Mouse (Mus musculus): ENCODE data around the gene Cog5.

Gene Cog5

DNA sequence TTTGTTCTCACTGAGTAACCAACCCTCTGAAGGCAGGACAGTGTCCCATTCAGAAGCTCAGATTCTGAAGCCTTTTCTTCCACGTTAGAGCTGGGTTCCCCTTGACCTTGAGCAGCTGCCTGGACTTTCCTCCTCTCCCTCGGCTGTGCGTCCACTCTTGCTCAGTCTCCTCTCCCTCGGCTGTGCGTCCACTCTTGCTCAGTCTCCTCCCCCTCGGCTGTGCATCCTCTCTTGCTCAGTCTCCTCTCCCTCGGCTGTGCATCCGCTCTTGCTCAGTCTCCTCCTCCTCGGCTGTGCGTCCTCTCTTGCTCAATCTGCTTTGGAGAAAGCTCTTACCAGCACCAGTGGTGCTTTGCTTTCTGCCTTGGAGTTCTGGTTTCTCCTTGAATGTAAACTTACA, 171.2 kb downstream of the Cog5 start:
- DNase-seq = no peak

DNA sequence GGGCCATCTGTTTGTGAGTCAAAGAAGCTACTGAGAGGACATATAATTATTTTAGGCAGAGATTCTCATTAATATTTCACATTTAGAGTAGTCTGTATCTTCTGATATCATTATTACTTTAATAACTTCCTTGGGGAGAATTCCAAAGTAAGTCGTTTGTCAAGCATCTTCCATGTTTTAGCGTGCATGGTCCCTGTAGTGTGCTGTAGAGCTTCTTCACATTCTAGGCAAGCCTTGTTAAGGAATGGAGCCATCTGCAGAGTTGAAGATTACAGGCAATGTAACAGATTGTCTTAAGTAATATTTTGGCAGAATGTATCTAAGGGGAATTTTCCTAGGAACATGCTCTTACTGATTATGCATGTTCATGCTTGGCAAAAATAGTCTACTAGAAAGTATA, 171.8 kb downstream of the Cog5 start:
- DNase-seq = no peak

DNA sequence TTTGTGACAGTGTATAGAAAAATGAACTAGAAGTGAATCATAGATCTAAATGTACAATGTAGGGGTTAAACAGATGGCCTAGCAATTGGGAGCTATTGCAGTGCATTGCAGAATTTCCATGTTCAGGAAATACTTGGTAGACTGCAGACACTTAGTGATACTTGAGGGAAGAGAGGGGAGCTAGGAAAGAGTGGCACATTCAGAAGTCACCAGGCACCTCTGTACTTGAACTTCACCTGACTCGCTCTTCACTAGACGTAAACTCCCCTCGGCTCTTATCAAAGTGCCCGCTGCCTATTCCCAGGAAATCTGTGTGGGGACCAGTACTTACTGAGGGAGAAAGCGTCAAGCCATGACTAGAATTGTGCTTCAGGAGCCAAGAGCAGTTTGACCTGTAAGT, 180.8 kb downstream of the Cog5 start:
- DNase-seq = no peak

DNA sequence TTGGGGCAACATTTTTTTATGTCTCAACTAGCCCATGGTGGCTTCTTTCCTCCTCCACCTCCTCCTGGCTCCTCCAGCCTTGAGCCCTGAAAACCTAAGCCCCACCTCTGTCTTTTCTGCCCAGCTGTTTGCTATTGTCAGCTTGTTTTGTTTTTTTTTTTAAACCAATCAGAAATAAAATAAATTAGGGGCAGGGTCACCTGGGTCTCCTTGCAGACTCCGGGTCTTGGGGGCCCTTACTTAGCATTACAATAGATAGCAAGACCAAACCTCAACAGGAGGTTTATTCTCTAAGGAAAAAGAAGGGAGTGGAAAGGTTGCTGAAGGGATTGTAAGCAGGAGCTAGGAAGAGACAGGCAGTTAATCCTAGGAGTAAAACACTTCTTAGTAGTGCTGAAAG, 181.5 kb downstream of the Cog5 start:
- no peak for DNase-seq

DNA sequence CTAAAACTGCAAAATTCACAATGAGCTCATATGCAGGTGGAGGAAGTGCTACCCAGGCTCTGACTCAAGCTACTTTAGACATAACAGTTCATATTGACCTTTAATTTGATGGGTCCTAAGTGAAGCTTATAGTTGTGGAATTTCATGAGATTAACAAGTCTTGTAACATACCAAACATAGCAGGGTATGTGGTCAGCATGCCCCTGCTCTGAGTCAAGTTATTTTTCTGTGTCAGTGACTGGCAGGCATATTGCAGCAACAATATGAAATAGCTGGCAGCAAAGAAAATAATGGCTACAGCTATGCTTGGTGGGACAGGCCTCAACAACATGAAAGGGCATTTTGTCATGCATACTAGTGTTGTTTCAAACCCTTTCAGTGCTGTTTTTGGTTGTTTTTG, 183.9 kb downstream of the Cog5 start:
- DNase-seq = no peak

DNA sequence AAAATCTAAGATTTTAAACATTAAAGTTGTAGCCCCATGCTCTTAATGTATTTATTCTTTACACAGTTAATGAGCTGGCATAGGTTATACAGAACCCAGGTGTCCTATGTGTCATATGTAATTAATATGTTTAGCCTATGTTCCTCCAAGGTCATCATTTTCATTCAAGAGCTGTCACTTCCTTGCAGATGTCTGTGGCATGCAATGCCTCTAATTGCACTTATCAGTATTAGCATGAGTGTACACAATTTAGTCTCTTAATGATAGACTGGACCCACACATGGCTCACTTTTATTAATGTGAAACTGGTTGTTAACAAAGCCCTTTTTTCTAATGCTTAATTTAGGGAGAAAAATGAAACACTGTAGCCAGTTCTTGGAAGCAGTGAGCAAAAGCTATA, 184.6 kb downstream of the Cog5 start:
- DNase-seq = no peak

DNA sequence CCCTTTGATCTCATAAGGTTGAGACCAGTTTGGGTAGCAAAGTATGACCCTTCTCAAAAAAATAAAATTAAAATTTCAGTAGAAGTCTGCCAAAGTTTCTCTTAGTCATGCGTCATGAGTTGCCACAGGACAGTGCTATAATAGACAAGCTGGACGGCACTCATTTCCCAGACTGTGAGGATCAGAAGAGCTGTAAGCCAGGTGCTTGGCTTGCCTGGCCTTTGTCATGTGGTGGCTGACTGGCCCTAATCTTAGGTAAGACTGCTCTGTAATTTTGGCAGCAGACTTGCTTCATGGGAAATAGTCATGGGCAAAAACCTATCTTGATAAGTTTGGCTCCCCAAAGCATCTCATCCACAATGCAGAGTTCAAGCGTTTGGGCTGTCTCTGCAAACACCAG, 191.4 kb downstream of the Cog5 start:
- no peak for DNase-seq

DNA sequence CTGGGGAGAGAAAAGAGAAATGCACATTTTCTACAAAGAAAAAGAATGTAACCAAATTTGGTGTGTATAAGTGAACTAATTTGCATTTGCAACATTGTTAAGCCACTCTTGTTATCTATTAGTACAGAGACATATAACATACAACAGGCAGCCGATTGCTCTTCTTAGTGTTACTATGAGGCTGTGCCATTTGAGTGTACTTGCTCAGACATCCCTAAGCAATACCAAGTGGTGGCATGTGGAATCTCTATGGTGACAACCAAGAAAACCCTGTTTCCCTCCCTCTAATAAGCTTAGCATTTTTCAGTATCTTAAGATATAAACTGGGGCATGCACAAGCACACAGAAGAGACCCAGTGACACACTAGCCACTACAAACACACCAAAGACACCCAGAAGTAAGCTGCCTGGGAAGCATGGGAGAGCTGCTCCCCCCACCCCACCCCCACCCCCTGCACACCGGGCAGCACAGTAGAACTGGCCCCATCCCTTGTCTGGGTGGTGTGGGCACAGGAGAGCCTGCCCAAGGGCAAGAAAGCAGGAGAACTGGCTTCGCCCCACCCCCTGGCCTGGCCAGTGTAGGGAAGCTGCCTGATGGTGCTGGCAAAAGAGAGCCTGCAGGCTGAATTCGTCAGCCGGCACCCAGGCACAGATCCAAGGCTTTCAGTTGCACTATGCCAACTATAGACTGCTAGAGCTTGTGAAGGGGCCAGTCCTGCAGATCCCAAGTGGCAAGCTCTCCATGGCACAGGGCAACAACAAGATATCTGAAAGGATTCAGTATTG, 194.2 kb downstream of the Cog5 start:
- peak; percentile 71 for DNase-seq

DNA sequence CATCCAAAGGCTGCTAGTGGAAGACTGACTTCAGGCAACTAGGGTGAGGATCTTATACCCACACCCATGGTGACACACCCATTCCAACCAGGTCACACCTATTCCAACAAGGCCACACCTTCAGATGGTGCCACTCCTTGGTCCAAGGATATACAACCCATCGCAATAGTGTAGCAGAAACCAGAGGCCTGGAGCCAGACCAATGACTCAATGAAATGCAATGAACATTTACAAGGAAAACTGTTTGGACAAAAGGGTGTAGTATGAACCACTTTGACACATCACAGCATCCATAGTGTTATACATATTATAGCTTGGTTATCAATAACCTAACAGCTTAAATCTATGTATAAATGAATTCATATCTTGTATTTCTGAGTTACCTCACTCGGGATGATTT, 194.9 kb downstream of the Cog5 start:
- no peak for DNase-seq

DNA sequence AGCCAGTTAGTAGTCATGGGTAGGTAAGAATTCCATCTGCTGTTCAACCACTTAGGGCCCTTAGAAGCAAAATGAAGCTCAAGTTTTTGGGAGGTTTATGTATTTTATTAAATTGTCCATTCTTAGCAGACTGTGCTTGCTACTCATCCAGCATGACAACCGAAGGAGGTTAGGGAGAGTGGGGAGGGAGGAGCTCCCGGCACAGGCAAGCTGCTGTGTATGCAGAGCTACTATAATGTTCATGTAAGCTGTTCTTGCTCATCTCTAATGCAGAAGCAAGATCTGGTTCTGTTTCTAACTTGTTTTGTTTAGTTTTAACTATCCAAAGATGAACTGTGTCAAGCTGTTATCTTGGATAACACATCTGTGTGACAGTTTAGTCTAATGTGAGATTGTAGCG, 199.4 kb downstream of the Cog5 start:
- no peak for DNase-seq

DNA sequence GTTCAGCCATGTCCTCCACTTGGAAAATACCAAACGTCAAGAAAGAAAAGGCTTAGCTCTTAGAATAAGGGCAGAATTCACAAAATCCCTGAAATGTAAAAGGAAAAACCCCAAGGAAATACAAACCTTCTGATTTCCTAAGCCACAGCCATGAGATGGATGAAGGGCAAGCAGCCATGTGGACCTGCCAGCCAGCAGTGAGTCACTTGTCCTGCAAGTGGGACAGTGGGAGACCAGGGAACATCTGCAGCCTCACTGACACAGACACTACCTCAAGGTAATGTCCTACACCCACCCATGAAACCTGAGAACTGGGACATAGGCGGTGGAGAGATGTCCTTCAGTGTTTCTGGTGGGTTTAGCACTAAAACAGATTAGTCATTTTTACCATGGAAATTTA, 200.1 kb downstream of the Cog5 start:
- no peak for DNase-seq

DNA sequence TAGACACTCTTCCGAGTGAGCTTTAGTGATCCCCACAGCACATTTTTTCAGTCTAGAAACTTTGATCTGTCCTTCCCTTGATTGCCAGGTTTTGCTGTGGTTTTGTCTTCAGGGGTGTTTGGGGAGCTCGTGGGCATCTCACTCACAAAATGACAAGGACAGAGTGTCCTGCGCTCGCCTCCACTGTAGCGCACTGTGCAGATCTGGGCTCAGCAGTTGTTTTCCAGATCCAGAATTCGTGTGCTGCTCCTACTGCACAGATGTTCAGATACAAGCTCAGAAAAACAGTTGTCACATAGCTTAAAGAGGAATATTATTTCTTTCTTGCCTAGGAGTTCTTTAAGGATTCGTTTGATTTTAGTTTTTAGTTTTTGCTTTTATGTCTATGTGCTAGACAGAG, 203.1 kb downstream of the Cog5 start:
- DNase-seq = no peak

DNA sequence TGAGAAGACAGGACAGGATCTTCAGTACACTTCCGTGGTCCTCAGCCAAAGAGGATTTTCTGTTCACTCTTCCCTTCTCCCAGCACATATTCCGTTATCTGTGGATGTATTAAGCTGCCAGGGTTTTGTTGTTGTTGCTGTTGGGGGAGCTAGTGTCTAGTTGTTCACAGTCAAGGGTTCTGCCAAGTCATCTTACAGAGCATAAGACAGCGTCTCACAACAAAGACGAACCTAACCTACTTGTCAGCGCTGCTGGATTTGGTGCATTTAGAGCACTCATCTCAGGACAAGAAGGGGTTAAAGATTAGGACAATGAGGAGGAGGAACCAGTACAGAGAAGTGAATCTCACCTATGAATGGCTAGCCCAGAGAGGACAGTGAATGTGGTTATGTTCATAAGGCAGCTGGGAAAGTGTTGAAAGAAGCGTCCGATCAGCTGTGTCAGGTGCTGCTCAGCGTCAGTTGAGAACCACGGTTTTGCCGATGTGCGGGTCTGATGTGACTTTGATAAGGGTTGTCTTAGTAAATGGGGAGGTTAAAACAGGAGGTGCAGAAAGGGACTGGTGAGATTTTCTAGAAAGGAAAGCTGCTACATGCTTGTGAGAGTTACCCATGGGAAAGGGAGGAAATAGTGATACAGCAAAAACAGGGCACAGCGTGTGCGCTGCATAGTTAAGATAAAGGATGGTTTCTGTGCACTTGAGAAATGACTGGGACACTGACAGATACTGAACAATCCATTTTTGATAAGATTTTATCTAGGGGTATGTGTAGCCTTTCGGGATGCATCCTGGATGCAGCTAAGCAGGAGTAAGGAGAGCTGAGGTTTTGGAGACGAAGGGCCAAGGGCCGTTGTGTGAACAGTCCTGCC, 208.2 kb downstream of the Cog5 start:
- no peak for DNase-seq

DNA sequence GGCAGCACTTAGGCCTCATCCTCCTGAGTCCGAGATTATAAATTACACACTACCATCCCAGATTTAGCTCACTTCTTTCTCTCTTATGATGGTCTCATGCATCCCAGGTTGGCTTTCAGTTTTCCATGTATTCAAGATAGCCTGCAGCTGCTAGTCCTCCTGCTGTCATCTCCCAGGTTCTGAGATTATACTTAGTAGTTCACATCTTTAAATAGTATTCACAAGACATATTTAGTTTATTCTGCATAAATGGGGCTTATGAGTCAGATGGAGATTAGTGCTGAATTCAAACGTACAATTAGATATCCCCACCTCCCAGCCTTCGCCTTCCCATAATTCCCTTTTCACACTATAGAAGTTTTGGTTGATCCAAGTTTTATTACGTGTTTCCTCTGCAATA, 222.1 kb downstream of the Cog5 start:
- DNase-seq = no peak

DNA sequence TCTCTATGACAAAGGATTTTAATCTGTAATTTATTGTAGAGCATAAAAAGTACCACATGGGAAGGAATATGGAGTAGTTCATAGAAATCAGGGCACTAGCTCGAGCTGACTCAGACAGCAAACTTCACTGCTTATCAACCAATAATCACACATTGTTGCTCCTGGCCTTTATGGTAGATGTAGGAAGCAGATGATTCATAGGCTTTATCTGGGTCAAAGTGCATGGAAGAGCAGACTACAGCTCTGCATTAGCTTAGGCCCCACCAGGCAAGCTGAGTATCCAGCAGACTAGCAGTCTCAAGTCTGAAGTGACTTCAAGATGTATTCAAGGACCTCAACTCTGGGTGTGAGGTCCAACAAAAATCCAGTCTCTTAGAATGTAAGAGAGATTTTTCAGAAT, 228.1 kb downstream of the Cog5 start:
- DNase-seq = no peak

DNA sequence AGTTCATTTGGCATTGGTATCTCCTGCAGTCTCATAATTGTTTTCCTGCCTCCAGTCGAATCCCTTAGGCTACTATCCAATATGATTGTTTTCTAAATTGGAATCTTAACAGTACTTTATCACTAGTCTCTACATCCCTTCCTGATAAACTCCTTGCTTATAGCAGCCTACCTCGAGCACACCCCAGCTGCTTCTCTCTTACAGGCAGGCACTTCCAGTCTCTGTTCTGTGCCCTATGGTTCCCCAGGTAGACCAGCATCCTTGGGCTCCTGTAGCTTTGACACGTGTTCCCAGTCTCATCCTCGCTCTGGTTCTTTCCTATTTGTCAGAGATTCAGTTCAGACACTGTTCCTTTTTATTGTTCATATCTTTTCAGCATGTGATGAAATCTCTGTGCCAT, 229.7 kb downstream of the Cog5 start:
- no peak for DNase-seq

DNA sequence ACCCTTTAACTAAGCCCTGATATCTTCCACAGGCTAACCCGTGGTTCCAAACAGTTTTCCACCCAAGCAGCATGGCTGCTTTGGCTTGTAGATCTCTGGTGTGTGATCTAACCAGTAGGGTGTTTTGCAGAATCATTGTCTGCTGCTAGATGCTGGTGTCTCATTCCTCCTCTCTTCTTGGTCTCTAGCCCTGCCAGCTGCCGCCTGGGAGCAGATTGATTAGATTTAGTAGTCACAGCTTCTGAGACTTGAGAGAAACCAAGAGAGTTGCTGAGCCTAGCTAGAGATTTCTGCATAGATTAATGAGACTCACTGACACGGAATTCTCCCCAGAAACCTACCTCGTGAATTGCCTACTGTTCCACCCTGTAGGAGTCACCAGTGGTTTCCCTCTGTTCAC, 230.4 kb downstream of the Cog5 start:
- no peak for DNase-seq

DNA sequence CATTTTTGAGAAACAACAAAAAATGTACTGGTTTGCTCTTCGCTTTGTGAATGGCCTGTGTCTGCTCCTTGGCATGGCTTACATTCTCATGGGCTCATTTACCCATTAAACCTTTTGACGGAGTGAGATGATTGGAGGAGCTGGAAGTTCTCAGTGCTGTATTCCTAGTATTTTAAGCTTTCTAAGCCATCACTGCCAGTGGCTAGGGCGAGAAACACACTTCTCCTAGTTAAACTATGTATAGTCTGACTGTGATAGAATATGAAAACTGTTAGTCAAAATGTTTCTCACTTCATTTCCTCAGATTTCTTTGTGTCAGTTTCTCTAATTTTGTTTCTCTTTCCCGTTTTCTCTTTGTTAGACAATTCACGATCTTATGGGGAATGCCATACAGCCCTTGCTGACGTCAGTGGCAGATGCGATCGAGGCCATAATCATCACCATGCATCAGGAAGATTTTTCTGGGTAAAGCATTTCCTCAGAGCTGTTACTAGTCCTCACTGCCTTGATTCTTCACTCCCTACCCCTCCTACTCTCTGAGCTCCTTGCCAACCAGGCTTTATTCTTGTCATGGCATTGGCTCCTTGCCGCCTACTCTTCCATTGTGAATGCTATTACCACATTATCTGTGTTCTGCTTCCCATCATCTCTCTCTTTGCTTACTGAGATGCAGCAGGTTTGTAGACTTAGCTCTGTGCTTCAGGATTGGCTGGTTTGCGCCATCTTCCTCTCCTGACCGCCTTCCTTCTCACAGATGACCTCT, 231.4 kb downstream of the Cog5 start:
- no peak for DNase-seq

DNA sequence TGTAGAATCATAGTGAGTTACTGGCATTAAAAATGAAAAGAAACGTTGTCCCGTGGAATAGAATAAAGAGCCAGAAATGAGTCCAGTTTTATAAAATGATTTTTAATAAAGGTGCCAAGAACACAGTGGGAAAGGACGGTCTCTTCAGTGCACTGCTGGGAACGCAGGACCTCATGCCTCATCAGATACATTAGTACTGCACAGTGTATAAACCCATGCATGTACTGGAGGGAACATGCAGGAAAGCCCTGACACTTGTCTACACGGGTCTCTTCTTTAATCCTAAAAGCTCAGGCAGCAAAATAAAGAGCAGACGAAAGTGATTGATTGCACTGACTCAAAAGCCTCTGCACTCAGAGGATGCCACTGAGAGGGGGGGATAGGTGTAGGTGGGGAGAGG, 236.0 kb downstream of the Cog5 start:
- no peak for DNase-seq

DNA sequence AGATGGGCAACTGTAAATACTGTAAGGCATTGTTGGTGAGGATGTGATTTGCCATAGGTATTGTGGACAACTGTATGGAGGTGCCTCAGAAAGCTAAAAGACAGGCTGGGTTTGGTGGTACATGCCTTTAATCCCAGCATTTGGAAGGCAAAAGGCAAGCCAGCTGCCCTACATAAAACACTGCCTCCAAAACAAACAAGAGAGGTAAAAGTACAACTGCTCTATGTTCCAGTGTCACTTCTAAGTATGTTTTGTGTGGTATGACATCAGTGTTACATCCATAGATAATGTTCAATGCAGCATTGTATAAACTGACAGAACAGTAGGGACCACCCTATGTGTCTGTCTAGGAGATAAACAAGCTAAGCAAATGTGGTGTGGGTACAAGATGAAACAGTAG, 237.4 kb downstream of the Cog5 start:
- no peak for DNase-seq

DNA sequence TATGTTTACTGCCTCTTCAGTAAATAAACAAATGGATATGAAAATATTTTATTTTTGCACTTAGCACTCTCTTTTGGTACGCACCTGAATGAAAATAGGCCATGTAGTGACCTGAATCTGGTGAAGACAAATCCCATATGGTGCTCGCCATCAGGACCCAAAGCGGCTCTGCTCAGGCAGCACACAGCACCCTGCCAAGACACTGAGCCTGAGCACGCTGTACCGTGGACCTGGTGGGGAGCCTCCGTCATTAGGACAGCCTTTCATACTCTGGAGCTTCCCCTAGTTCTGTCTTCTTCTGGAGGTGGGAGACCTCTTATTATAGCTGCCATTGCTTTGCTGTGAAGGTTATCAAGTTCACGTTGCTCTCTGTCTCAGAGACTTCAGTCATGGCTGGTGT, 238.1 kb downstream of the Cog5 start:
- no peak for DNase-seq

DNA sequence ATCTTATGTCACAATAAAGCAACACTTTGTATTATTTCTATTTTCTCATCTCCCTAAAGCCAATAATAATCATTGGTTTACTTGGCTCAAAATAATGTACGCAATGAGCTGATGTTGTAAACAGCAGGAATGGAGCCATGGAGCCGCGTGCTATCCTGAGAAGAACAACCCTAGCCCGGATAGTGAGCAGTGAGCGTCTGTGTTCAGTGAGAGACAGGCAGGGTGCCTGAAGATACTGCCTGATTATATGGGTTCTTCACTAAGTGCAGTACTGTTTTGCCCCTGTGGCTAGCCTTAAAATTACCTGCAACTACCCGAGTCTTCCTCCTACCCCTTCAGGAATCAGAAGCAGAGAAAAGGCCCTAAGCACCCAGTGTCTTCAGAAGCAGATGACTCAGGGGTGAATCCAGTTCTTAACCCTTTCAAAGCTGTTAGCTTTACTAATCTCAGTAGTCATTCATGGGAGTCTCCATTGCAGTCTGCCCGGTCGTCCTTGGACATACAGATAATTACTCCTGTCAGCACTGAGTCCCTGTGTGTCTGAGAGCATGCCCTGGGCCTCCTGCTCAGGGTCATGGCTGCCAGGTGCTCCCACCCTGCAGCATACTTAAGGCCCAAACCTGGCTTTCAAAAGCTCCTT, 240.5 kb downstream of the Cog5 start:
- DNase-seq = no peak

DNA sequence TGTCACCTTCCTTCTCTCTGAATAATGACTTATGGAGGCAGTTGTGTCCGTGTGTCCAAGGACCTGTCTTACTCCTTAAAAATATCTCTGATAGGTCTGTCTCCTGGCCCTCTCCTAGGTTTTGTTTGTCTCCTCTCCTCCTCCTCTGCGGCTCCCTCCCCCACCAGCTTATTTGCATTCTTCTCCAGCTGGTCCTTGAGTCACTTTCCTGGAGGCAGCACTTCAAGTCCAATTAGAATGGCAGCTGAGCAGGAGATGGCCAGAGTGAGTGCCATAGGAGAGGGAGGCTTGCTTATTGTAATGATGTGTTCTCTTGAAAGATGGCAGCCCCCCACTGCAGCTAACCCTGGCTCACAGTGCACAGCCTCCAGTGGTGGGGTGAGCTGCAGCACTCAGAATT, 241.2 kb downstream of the Cog5 start:
- DNase-seq = peak; percentile 25

Measured in lung, postnatal 14 days (tissue).